Mouse (Mus musculus): ENCODE data around the gene Cblc. TPM values are rescaled to one million over a fixed set of nuclear protein-coding genes. Genes with fewer than 3 reads are reported as not detected.

Cblc gene
- polyA plus RNA-seq, 1 experiment = not detected

DNA sequence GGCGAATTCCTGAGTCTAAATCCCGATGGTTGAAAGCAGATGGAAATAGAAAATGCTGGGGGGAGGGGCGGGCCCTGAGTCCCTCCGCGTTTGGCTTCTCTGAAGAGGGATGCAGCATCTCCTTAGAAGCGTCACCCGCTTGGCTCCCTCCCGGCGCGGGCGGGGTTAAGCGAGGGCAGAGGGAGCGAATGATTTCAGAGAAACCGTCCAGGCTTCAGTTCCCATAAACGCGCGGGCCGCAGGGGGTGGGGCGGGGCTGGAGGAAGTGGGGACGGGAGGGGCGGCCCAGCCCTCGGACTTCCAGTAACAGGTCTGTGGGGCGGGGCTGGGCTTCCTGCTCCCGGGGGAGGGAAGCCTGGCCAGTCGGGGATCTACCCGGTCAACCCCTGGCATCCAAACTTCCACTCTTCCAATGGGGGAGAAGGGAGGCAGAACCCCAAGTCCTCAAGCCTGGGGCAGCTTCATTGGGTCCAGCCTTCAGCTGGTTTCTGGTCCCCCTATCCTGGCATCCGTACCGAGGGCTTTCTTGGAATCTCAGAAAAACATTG is 19.7 kb upstream of the Cblc start:
- Histone ChIP-seq H3K79me3 (ENCODE audit: low read depth) (no peaks in the 10 kb centered on the region), H3ac (ENCODE audit: control insufficient read depth, insufficient read length, low read depth) (peak overlapping the region; percentile 46), H3K36me3 (ENCODE audit: control insufficient read depth, insufficient read depth) (no peaks in the 10 kb centered on the region), H3K79me2 (ENCODE audit: control insufficient read depth, insufficient read depth) (no peaks in the 10 kb centered on the region), H3K27me3 (ENCODE audit: control insufficient read depth, insufficient read depth, insufficient read length) (no peaks in the 10 kb centered on the region), H3K4me3 (ENCODE audit: insufficient read depth, poor library complexity, severe bottlenecking) (peak overlapping the region; percentile 25)
- TF ChIP-seq FOSL1 (IDR thresholded peaks at IDR 0.05; ENCODE audit: insufficient read depth, low read length, poor library complexity, severe bottlenecking) (no peak), CEBPB (IDR thresholded peaks at IDR 0.05; ENCODE audit: low read depth) (no peak), USF1 (IDR thresholded peaks at IDR 0.05; ENCODE audit: low read depth) (no peak), CTCF (IDR thresholded peaks at IDR 0.05; ENCODE audit: control insufficient read depth, insufficient read depth, insufficient read length) (no peak), MYOG (IDR thresholded peaks at IDR 0.05; ENCODE audit: control insufficient read depth, extremely low read depth, insufficient read length) (no peak), MAX (IDR thresholded peaks at IDR 0.05) (no peak), MYOD1 (IDR thresholded peaks at IDR 0.05; ENCODE audit: control insufficient read depth, insufficient read length, low read depth) (no peak)

- Histone ChIP-seq H3K4me3 (ENCODE audit: insufficient read depth, poor library complexity, severe bottlenecking) (no peak overlapping the region), H3K36me3 (ENCODE audit: control insufficient read depth, insufficient read depth) (no peaks in the 10 kb centered on the region), H3ac (ENCODE audit: control insufficient read depth, insufficient read length, low read depth) (peak overlapping the region; percentile 45), H3K27me3 (ENCODE audit: control insufficient read depth, insufficient read depth, insufficient read length) (no peaks in the 10 kb centered on the region), H3K79me3 (ENCODE audit: low read depth) (no peaks in the 10 kb centered on the region), H3K79me2 (ENCODE audit: control insufficient read depth, insufficient read depth) (no peaks in the 10 kb centered on the region)
- no peak for TF ChIP-seq MYOD1 (IDR thresholded peaks at IDR 0.05; ENCODE audit: control insufficient read depth, insufficient read length, low read depth)
Observed at GRCm38 (mm10) chr7:19815296-19816223, 19.0 kb upstream of the Cblc start.

DNA sequence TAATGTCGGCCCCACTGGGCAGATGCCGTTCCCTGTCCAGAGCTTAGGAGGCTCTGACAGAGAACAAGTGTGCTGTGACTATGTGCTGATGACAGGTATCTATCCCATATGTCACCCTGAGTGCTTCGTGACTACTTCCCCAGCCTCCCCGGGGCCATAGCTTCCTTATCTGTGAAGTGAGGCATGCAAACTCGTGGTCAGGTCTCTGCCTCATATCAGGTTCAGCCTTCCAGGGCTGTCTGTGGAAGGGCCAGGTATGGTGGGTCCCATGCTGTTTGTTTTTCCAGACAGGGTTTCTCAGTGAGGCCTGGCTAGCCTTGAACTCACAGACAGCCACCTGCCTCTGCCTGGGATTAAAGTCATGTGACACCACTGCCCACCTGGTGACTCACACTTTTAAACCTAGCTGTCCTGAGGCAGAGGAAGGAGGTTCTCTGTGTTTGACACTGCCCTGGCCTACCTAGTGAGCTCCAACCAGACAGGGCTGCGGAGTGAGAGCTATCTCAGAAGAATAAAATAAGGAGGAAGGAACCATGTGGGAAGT is 17.0 kb upstream of the Cblc start:
- H3K27me3 ChIP-seq (ENCODE audit: control insufficient read depth, insufficient read depth, insufficient read length) = no peaks in the 10 kb centered on the region
- H3K36me3 ChIP-seq (ENCODE audit: control insufficient read depth, insufficient read depth) = no peaks in the 10 kb centered on the region
- TF ChIP-seq MAX (IDR thresholded peaks at IDR 0.05) (no peak), CTCF (IDR thresholded peaks at IDR 0.05; ENCODE audit: control insufficient read depth, insufficient read depth, insufficient read length) (no peak), CEBPB (IDR thresholded peaks at IDR 0.05; ENCODE audit: low read depth) (no peak), MYOG (IDR thresholded peaks at IDR 0.05; ENCODE audit: control insufficient read depth, extremely low read depth, insufficient read length) (no peak), FOSL1 (IDR thresholded peaks at IDR 0.05; ENCODE audit: insufficient read depth, low read length, poor library complexity, severe bottlenecking) (no peak), MYOD1 (IDR thresholded peaks at IDR 0.05; ENCODE audit: control insufficient read depth, insufficient read length, low read depth) (no peak), USF1 (IDR thresholded peaks at IDR 0.05; ENCODE audit: low read depth) (no peak)
- H3K79me2 ChIP-seq (ENCODE audit: control insufficient read depth, insufficient read depth) = no peaks in the 10 kb centered on the region
- H3ac ChIP-seq (ENCODE audit: control insufficient read depth, insufficient read length, low read depth) = no peak overlapping the region
- H3K4me3 ChIP-seq (ENCODE audit: insufficient read depth, poor library complexity, severe bottlenecking) = no peak overlapping the region
- H3K79me3 ChIP-seq (ENCODE audit: low read depth) = no peaks in the 10 kb centered on the region

- H3K4me3 ChIP-seq (ENCODE audit: insufficient read depth, poor library complexity, severe bottlenecking) = no peak overlapping the region
- H3K36me3 ChIP-seq (ENCODE audit: control insufficient read depth, insufficient read depth) = no peaks in the 10 kb centered on the region
- H3K79me2 ChIP-seq (ENCODE audit: control insufficient read depth, insufficient read depth) = no peaks in the 10 kb centered on the region
- no peaks in the 10 kb centered on the region for H3K79me3 ChIP-seq (ENCODE audit: low read depth)
- H3K27me3 ChIP-seq (ENCODE audit: control insufficient read depth, insufficient read depth, insufficient read length) = no peaks in the 10 kb centered on the region
- H3ac ChIP-seq (ENCODE audit: control insufficient read depth, insufficient read length, low read depth) = no peak overlapping the region
- TF ChIP-seq MYOG (IDR thresholded peaks at IDR 0.05; ENCODE audit: control insufficient read depth, extremely low read depth, insufficient read length) = no peak
- no peak for TF ChIP-seq USF1 (IDR thresholded peaks at IDR 0.05; ENCODE audit: low read depth)
- TF ChIP-seq CEBPB (IDR thresholded peaks at IDR 0.05; ENCODE audit: low read depth) = no peak
- no peak for TF ChIP-seq MYOD1 (IDR thresholded peaks at IDR 0.05; ENCODE audit: control insufficient read depth, insufficient read length, low read depth)
- TF ChIP-seq CTCF (IDR thresholded peaks at IDR 0.05; ENCODE audit: control insufficient read depth, insufficient read depth, insufficient read length) = no peak
- no peak for TF ChIP-seq FOSL1 (IDR thresholded peaks at IDR 0.05; ENCODE audit: insufficient read depth, low read length, poor library complexity, severe bottlenecking)
- TF ChIP-seq MAX (IDR thresholded peaks at IDR 0.05) = no peak
Observed at GRCm38 (mm10) chr7:19813161-19813560, 16.6 kb upstream of the Cblc start.

DNA sequence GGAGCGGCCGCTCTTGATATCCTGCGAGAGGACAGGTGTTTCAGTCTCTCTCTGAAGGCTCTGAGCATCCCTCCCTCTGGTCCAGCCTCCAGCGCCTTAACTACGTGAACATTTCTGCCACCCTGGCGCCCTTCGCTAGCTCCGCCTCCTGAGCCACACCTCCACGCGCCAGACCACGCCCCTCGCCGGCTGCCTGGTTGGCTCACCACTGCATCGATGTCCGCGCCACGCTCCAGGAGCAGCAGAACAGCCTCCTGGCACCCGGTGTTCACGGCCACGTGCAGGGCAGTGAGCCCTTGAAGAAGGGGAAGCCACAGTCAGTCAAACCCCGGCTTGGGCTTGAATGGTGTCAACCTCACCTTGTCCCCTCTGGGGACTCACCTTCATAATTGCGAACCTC is 14.5 kb upstream of the Cblc start:
- Histone ChIP-seq H3K79me3 (ENCODE audit: low read depth) (no peaks in the 10 kb centered on the region), H3K79me2 (ENCODE audit: control insufficient read depth, insufficient read depth) (no peaks in the 10 kb centered on the region), H3K36me3 (ENCODE audit: control insufficient read depth, insufficient read depth) (no peaks in the 10 kb centered on the region), H3K27me3 (ENCODE audit: control insufficient read depth, insufficient read depth, insufficient read length) (no peaks in the 10 kb centered on the region), H3K4me3 (ENCODE audit: insufficient read depth, poor library complexity, severe bottlenecking) (no peak overlapping the region), H3ac (ENCODE audit: control insufficient read depth, insufficient read length, low read depth) (no peak overlapping the region)
- TF ChIP-seq MYOG (IDR thresholded peaks at IDR 0.05; ENCODE audit: control insufficient read depth, extremely low read depth, insufficient read length) = no peak
- no peak for TF ChIP-seq FOSL1 (IDR thresholded peaks at IDR 0.05; ENCODE audit: insufficient read depth, low read length, poor library complexity, severe bottlenecking)
- TF ChIP-seq MAX (IDR thresholded peaks at IDR 0.05) = no peak
- no peak for TF ChIP-seq CTCF (IDR thresholded peaks at IDR 0.05; ENCODE audit: control insufficient read depth, insufficient read depth, insufficient read length)
- TF ChIP-seq CEBPB (IDR thresholded peaks at IDR 0.05; ENCODE audit: low read depth) = no peak
- TF ChIP-seq MYOD1 (IDR thresholded peaks at IDR 0.05; ENCODE audit: control insufficient read depth, insufficient read length, low read depth) = no peak

Measured in C2C12 (cell line).